Mouse (Mus musculus) intestine, embryonic 14.5 days (tissue): ENCODE measurements around the gene Camta1. TPM values are rescaled to one million over a fixed set of nuclear protein-coding genes. Genes with fewer than 3 reads are reported as not detected.

Source experiments
- ATAC-seq: fragments of 200-750 bp; cut with Nextera tagmentation; replicated peaks from 2 replicates; pipeline ENCODE4 v1.8.0; 2017; ENCODE audit warnings: low read depth, moderate number of reproducible peaks, moderate TSS enrichment, moderate library complexity; ENCODE audit not compliant: low FRiP score, low TSS enrichment
- DNase-seq: peaks from one replicate; pipeline ENCODE4 v3.0.0-alpha.2; 2018; ENCODE audit warnings: low spot score
- H3K27ac ChIP-seq: fragments of 300-500 bp; sonication (generic); 2 replicates; pipeline ENCODE4 v1.5.1; 2014; ENCODE audit warnings: low read depth, mild to moderate bottlenecking, control low read depth
- H3K27me3 ChIP-seq: fragments of 300-500 bp; sonication (generic); replicated peaks from 2 replicates; pipeline ENCODE4 v1.6.1; 2014; ENCODE audit warnings: low read length, control low read depth; ENCODE audit not compliant: control insufficient read depth, insufficient read depth
- H3K36me3 ChIP-seq: fragments of 300-500 bp; sonication (generic); 2 replicates; pipeline ENCODE4 v1.6.1; 2014; ENCODE audit warnings: low read length, control low read depth; ENCODE audit not compliant: control insufficient read depth, insufficient read depth
- H3K4me1 ChIP-seq: fragments of 300-500 bp; sonication (generic); replicated peaks from 2 replicates; pipeline ENCODE4 v1.6.1; 2014; ENCODE audit warnings: low read length, control low read depth, mixed read lengths; ENCODE audit not compliant: control insufficient read depth, insufficient read depth
- H3K4me2 ChIP-seq: fragments of 300-500 bp; sonication (generic); 2 replicates; pipeline ENCODE4 v1.6.1; 2014; ENCODE audit warnings: low read length
- H3K4me3 ChIP-seq: fragments of 300-500 bp; sonication (generic); 2 replicates; pipeline ENCODE4 v1.5.1; 2014; ENCODE audit warnings: low read depth, low read length, control low read depth, mixed read lengths
- H3K9ac ChIP-seq: fragments of 300-500 bp; sonication (generic); 2 replicates; pipeline ENCODE4 v1.6.1; 2014; ENCODE audit warnings: mild to moderate bottlenecking, low read length
- H3K9me3 ChIP-seq: fragments of 300-500 bp; sonication (generic); 2 replicates; pipeline ENCODE4 v1.6.1; 2016; ENCODE audit warnings: low read length, control low read depth; ENCODE audit not compliant: control insufficient read depth
- WGBS: fragments of 180-500 bp; shearing (Covaris S2); extraction: QIAGEN DNeasy Blood & Tissue Kit; methylation state at CpG from one replicate; pipeline ENCODE4 v1.1.7; 2014; 5-methylcytosine and 5-hydroxymethylcytosine counted together
- polyA plus RNA-seq: library from polyadenylated mRNA; unstranded; fragments of >200 nt; fragmentation: Nextera tagmentation; extraction: Ambion mirVana; gene quantifications from 2 replicates; pipeline ENCODE4 v1.2.1, GENCODE M21; 2014

Gene Camta1
- polyA plus RNA-seq, 1 experiment from 2014 or later = 88.1 TPM

DNA sequence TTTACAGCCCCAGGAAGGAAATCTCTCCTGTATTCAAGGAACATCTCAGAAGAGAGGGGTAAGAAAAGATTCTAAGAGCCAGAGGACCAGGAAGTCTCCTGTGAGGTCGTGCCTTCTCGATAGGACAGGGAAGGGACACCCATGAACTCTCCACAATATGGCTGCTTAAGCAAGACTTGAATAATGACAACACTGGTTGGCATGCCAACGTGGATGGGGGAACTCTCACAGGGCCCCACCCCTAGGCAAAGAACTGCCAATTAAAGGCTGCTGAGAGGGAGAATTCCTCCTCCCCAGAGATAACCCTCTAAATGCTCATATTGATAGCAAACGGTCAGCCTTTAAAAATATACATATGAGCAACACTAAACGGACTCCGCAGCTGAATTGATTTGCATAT, 39.1 kb upstream of the Camta1 start:
- Histone ChIP-seq H3K36me3 (no peaks in the 10 kb centered on the region), H3K9ac (no peak overlapping the region), H3K27ac (no peak overlapping the region), H3K4me1 (no peaks in the 10 kb centered on the region), H3K27me3 (no peaks in the 10 kb centered on the region), H3K4me3 (no peak overlapping the region), H3K9me3 (0 out of 2 replicates have a peak, but pooled peaks cover 2% of the 10 kb centered on the region), H3K4me2 (no peak overlapping the region)
- 83% methylated on average over 6 of the region's 6 CpGs for WGBS
- ATAC-seq (no peak), DNase-seq (no peak)

DNA sequence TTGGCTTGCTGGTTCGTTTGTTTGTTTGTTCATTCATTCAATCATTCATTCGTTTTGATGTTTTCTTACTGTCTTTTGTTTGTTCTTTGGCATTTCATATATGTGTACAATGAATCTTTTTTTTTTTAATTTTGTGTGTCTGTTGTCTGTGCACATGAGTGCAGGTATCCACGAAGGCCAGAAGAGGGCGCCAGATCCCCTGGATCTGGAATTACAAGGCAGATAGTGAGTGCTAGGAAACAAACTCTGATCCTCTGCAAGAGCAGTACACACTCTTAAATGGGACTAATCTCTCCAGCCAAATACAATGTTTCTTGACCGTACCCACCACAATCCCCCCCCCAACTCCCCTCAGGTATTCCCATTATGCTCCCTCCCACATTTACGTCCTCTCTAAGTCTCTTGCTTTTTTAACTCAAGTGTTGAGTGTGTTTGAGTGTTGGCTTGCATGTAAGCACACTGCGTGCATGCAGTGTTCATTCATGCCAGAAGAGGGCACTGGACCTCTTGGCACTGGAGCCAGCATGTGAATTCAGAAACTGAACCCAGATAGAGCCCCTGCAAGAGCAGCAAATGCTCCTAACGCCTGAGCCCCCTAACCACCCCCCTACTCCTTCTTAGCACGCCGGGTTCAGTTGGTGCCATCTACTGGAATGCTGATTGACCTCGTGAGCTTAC, 38.2 kb upstream of the Camta1 start:
- Histone ChIP-seq H3K27me3 (no peaks in the 10 kb centered on the region), H3K4me3 (no peak overlapping the region), H3K27ac (no peak overlapping the region), H3K9me3 (0 out of 2 replicates have a peak, but pooled peaks cover 6% of the 10 kb centered on the region), H3K4me2 (no peak overlapping the region), H3K36me3 (no peaks in the 10 kb centered on the region), H3K4me1 (no peaks in the 10 kb centered on the region), H3K9ac (no peak overlapping the region)
- 72% methylated on average over 11 of the region's 11 CpGs for WGBS
- no peak for DNase-seq
- no peak for ATAC-seq

DNA sequence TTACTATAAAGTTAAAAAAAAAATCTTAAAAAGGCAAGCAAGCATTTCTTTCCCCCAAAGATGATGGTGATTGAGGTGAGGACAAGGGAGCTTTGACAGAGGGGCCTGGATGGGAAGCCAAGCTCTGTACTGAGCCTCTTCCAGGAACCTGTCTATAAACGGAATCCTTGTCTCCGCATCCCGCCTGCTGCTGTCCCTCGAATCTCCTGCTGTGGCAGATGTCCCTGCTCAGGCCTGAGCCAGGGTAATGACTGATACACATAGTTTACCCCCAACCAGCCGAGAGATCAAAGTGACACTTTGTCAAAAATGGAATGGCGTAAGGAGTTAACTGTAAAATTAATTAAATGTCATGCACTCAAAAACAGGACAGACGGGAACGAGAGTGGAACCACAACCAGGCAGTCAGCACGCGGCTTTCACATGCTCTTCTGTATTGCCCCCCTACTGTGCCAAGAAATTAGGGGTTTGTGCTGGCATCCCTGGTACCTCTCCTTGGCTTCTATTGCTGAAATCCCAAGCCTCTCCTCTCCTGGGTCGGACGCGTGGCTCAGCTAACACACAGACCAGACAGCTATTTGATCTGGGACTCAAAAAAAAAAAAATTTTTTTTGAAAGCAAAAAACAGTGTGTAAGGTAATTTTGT, 37.0 kb upstream of the Camta1 start:
- Histone ChIP-seq H3K9me3 (0 out of 2 replicates have a peak, but pooled peaks cover 6% of the 10 kb centered on the region), H3K9ac (no peak overlapping the region), H3K4me3 (no peak overlapping the region), H3K4me2 (no peak overlapping the region), H3K27ac (no peak overlapping the region), H3K27me3 (no peaks in the 10 kb centered on the region), H3K4me1 (no peaks in the 10 kb centered on the region), H3K36me3 (no peaks in the 10 kb centered on the region)
- 70% methylated on average over 13 of the region's 13 CpGs for WGBS
- ATAC-seq (no peak), DNase-seq (no peak)

DNA sequence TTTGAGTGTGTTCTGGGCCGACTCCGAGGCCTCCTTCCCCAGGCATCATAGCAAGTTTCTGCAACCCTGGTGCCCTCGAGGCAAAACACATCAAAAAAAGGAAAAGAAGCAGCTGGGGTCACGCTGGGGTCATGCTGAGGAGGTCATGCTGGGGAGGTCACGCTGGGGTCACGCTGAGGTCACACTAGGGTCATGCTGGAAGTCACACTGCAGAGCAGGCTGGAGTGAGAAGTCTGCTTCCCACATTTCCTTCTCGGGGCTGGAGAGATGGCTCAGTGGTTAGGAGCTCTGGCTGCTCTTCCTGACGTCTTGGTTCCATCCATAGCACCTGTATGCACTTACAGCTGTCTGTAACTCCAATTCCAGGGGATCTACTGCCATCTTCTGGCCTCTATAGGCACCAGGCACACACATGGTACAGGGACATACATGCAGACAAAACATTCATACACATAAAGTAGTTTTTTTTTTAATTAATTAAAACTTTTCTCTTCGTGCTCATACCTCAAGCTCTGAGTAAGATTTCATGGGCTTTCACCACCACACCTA, 35.5 kb upstream of the Camta1 start:
- Histone ChIP-seq H3K4me1 (no peaks in the 10 kb centered on the region), H3K27me3 (no peaks in the 10 kb centered on the region), H3K27ac (no peak overlapping the region), H3K4me2 (no peak overlapping the region), H3K9me3 (0 out of 2 replicates have a peak, but pooled peaks cover 6% of the 10 kb centered on the region), H3K4me3 (no peak overlapping the region), H3K36me3 (no peaks in the 10 kb centered on the region), H3K9ac (no peak overlapping the region)
- WGBS = 65% methylated on average over 9 of the region's 9 CpGs
- no peak for DNase-seq
- ATAC-seq = no peak

DNA sequence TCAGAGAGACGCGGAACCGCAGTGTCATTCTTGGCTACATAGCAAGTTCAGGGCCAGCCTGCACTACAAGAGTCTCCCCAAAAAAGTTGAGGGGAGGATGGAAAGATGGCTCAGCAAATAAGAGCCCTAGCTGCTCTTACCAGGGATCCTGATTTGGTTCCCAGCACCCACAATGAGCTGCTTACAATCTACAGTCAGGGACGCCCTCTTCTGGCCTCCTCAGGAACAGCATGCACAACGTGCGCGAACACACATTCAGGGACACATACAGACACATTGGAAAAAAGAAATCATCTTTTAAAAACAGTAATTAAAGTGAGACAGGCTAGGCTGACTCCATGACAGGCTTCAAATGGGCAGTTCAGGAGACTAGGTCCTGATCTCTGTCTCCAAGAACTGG, 33.9 kb upstream of the Camta1 start:
- no peak for ATAC-seq

DNA sequence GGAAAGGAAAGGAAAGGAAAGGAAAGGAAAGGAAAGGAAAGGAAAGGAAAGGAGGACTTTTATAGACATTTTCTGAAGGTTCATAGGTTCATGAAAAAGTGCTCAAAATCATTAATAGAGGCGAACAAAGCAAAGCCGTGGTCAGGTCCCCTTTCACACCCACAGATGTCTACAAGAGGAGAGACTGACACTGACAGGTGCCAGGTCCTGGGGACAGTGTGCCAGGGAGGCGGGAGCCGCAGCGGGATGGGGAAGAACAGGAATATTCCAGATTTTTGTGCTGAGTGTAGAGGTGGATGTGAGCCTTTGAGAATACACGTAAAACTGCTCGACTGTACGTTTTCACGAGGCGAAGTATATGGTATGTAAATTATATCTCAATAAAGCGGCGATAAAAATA, 33.2 kb upstream of the Camta1 start:
- ATAC-seq (no peak), DNase-seq (no peak)
- 96% methylated on average over 12 of the region's 12 CpGs for WGBS

More for the DNA sequence above, 33.9 kb upstream of the Camta1 start:
- 87% methylated on average over 7 of the region's 7 CpGs for WGBS
- Histone ChIP-seq H3K27me3 (no peaks in the 10 kb centered on the region), H3K36me3 (no peaks in the 10 kb centered on the region), H3K27ac (no peak overlapping the region), H3K4me1 (no peaks in the 10 kb centered on the region), H3K4me3 (no peak overlapping the region), H3K9me3 (0 out of 2 replicates have a peak, but pooled peaks cover 6% of the 10 kb centered on the region), H3K4me2 (no peak overlapping the region), H3K9ac (no peak overlapping the region)
- no peak for DNase-seq

DNA sequence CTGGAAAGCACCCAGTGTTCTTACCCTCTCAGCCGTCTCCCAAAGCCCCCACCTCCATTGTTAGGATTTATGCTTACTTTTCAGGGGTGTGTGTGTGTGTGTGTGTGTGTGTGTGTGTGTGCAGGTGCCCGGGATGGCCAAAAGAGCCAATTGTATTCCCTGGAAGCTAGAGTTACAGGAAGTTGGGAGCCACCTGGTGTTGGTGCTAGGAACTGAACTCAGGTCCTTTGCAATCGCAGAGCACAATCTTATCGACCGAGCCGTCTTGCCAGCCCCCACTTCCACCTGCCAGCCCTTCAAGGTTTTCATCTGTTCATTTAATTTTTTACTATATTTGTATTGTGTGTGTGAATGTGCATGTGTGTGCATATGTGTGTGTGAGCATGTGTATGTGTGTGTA, 31.6 kb upstream of the Camta1 start:
- no peak for ATAC-seq
- Histone ChIP-seq H3K4me3 (no peak overlapping the region), H3K9ac (no peak overlapping the region), H3K4me1 (no peaks in the 10 kb centered on the region), H3K27ac (no peak overlapping the region), H3K27me3 (no peaks in the 10 kb centered on the region), H3K9me3 (0 out of 2 replicates have a peak, but pooled peaks cover 6% of the 10 kb centered on the region), H3K36me3 (no peaks in the 10 kb centered on the region), H3K4me2 (no peak overlapping the region)
- no peak for DNase-seq
- WGBS = 74% methylated on average over 6 of the region's 6 CpGs

More for the DNA sequence above, 33.2 kb upstream of the Camta1 start:
- no peaks in the 10 kb centered on the region for H3K27me3 ChIP-seq
- H3K4me2 ChIP-seq = no peak overlapping the region
- 0 out of 2 replicates have a peak, but pooled peaks cover 6% of the 10 kb centered on the region for H3K9me3 ChIP-seq
- no peak overlapping the region for H3K27ac ChIP-seq
- no peak overlapping the region for H3K4me3 ChIP-seq
- H3K36me3 ChIP-seq = no peaks in the 10 kb centered on the region
- H3K9ac ChIP-seq = no peak overlapping the region
- no peaks in the 10 kb centered on the region for H3K4me1 ChIP-seq

DNA sequence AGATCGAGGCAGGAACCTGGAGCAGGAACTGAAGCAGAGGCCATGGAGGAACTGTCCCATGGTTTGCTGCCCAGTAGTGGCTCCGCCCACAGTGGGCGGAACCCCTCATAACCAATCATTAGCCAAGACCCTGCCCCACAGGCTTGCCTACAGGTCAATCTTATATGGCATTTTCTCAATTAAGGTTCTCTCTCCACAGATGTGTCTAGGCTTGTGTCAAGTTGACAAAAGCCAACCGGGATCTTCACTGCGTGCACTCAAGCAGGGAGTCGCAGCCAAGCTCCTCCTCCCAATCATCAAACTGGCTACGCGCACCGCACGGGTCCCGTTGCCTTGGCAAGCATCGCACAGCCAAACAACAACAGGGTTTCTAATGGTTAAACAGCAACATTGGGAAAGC, 19.9 kb upstream of the Camta1 start:
- DNase-seq (no peak), ATAC-seq (no peak)
- Histone ChIP-seq H3K36me3 (no peaks in the 10 kb centered on the region), H3K27ac (no peak overlapping the region), H3K27me3 (0 out of 2 replicates have a peak, but pooled peaks cover 1% of the 10 kb centered on the region), H3K4me3 (no peak overlapping the region), H3K9me3 (0 out of 2 replicates have a peak, but pooled peaks cover 3% of the 10 kb centered on the region), H3K9ac (no peak overlapping the region), H3K4me2 (no peak overlapping the region), H3K4me1 (no peaks in the 10 kb centered on the region)
- WGBS = 90% methylated on average over 12 of the region's 12 CpGs
